Mouse (Mus musculus) megakaryocyte, embryonic 14.5 days (primary cell): ENCODE data around the gene Ly75. TPM values are rescaled to one million over a fixed set of nuclear protein-coding genes. Genes with fewer than 3 reads are reported as not detected.

Source experiments
- H3K27me3 ChIP-seq: replicated peaks from 2 replicates; pipeline ENCODE3; 2012; ENCODE audit warnings: inconsistent platforms
- H3K36me3 ChIP-seq: replicated peaks from 2 replicates; pipeline ENCODE3; 2012; ENCODE audit warnings: low read length, inconsistent platforms, mixed read lengths
- H3K4me1 ChIP-seq: 2 replicates; pipeline ENCODE4 v1.6.1; 2012; ENCODE audit warnings: inconsistent platforms
- H3K4me3 ChIP-seq: replicated peaks from 2 replicates; pipeline ENCODE3; 2012; ENCODE audit warnings: moderate library complexity, mild to moderate bottlenecking, inconsistent platforms
- H3K9me3 ChIP-seq: 2 replicates; pipeline ENCODE4 v1.6.1; 2012; ENCODE audit warnings: inconsistent platforms
- FLI1 ChIP-seq: IDR thresholded peaks from 2 replicates; pipeline ENCODE4 v1.6.1; 2012; ENCODE audit warnings: low read length, inconsistent platforms, mixed read lengths
- GATA1 ChIP-seq: IDR thresholded peaks from 3 replicates; pipeline ENCODE4 v1.6.1; 2012; ENCODE audit warnings: mixed read lengths, low read length, inconsistent platforms, borderline replicate concordance
- polyA plus RNA-seq: library from polyadenylated mRNA; stranded (reverse); fragments of >175 nt; gene quantifications from 2 replicates; pipeline ENCODE4 v1.2.3, GENCODE M21; 2012; ENCODE audit warnings: low replicate concordance; ENCODE audit not compliant: insufficient read depth

Gene Ly75
- polyA plus RNA-seq, 1 experiment, result not detected

DNA sequence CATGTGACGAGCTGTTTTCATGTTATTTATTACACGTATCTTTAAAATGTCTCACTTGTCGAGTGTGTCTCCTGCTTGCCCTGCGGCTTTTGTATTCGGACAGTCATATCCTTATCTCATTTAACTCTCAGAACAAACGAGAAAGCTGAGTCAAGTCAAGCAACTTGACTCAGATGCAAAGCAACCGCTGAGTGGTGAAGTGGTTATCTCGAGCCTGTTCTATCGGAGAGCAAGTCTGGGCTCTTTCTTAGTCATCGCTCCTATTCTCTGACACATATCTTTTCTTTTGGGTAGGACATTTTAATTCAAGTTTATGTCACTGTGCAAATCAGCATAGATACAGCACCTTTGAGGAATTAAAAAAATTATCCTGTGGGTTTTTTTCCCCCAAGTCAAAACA, 54.5 kb downstream of the Ly75 start:
- no peaks in the 10 kb centered on the region for H3K9me3 ChIP-seq
- TF ChIP-seq GATA1, result no peak
- TF ChIP-seq FLI1, result no peak
- no peaks in the 10 kb centered on the region for H3K4me1 ChIP-seq
- H3K4me3 ChIP-seq, result no peak overlapping the region
- H3K36me3 ChIP-seq, result no peaks in the 10 kb centered on the region
- H3K27me3 ChIP-seq, result no peaks in the 10 kb centered on the region

DNA sequence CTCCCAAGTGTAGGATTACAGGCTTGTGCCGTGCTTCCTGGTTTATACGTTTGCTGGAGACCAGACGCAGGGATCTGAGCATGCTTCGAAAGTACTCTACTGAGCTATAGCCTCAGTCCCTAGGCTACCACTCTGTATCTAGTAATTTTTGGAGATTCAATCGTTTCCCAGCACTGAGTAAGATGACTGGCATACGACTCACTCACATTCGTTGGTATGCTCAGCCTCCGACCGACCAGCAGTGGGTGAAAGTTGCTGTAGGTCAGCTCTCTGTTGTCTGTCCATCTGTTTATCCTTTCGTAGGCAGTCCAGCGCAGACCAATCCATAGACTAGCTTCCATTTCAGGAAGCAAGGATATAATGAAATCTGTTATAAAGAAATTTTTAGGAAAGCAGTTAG, 55.5 kb downstream of the Ly75 start:
- no peak for TF ChIP-seq GATA1
- no peak for TF ChIP-seq FLI1
- Histone ChIP-seq H3K4me1 (no peaks in the 10 kb centered on the region), H3K4me3 (no peak overlapping the region), H3K9me3 (no peaks in the 10 kb centered on the region), H3K27me3 (no peaks in the 10 kb centered on the region), H3K36me3 (no peaks in the 10 kb centered on the region)

DNA sequence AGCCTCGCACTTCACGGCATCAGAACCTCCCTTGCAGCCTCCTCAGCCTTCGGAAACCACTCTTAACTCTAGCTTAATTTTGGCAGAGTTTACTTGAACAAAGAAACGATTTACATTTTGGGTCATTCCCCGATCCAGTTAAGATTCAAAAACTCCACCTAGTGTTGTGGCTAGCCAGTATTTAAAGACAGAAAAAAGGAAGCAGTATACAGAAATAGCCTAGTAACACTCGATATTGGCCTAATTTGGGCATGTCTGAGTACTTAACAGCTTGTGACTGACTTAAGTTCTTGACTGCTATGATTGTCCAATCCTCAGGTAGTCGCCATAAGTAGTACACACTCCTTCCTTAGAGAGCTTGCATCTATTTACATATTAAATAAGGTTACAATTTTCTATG, 56.2 kb downstream of the Ly75 start:
- Histone ChIP-seq H3K27me3 (no peaks in the 10 kb centered on the region), H3K36me3 (no peaks in the 10 kb centered on the region), H3K4me1 (no peaks in the 10 kb centered on the region), H3K4me3 (no peak overlapping the region), H3K9me3 (no peaks in the 10 kb centered on the region)
- TF ChIP-seq GATA1 (no peak), FLI1 (no peak)

DNA sequence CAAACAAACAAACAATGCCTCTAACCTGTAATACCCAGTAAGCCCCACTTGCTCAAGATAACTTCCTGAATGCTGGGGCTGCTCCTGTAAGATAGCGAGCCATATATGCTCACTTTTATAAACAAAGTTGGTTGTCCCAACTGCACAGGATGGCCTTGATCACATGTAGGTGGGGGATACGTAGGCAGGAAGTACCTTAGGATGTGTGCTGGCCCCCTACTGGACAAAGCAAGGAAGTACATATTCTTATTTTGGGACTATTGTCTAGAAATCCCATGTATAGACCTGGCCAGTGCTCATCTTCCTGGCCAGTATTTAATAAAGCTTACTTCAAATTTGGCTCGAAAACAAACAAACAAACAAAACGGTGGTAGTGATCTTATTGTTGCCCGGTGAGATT, 59.7 kb downstream of the Ly75 start:
- no peak overlapping the region for H3K4me3 ChIP-seq
- no peaks in the 10 kb centered on the region for H3K36me3 ChIP-seq
- H3K4me1 ChIP-seq, result no peaks in the 10 kb centered on the region
- no peak for TF ChIP-seq FLI1
- no peak for TF ChIP-seq GATA1
- H3K9me3 ChIP-seq, result no peaks in the 10 kb centered on the region
- H3K27me3 ChIP-seq, result no peaks in the 10 kb centered on the region

DNA sequence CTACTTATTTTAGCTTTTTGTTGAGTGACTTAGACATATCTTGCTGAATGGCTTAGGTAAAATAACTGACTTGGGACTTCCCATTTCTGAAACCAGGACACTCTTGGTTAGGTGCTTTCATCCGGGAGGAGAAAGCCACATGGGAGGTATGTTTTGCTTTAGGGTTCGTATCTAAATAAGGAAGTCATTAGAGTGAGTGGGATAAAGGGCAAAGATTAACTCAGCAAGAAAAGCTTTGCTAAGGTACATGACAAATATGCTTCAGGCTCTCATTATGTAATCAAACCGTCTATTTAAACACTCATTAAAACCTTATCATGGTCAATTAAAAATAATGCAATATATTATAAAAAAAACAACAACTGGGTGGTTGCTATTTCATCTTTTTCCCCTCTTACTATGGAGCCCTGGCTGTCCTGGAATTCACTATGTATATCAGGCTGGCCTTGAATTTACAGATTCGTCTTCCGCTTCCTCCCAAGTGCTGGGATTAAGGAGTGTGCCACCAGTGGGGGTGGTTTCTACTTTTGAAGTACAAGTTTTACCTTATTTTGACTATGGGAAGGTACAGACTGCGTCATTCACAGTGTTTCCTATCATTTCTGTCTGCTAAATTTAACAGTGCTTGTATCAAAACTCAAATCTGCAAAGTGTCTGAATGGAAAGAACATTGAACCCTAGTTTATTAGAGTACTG, 60.9 kb downstream of the Ly75 start:
- no peaks in the 10 kb centered on the region for H3K9me3 ChIP-seq
- H3K36me3 ChIP-seq, result no peaks in the 10 kb centered on the region
- TF ChIP-seq FLI1, result no peak
- no peaks in the 10 kb centered on the region for H3K27me3 ChIP-seq
- no peak overlapping the region for H3K4me3 ChIP-seq
- no peaks in the 10 kb centered on the region for H3K4me1 ChIP-seq

DNA sequence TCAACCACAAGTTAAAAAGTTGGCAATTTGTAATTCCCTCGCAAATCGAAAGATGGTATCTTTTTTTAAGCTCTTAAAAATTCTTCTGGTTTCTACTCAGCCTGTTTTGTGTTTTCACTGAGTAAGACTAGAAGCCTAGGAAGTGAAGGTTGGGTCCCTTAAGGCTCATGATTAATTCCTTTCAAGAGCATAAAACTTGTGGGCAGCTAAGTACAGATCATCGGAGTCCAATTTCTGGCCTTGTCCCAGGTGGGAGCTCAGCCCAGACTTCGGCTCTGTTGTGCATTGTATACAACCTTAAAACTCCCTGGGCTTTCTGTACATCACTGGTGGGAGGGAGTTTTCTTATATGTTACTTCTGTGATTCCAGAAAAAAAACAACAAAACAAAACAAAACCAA, 79.3 kb downstream of the Ly75 start:
- Histone ChIP-seq H3K9me3 (peaks cover 4% of the 10 kb centered on the region), H3K36me3 (no peaks in the 10 kb centered on the region), H3K4me1 (no peaks in the 10 kb centered on the region), H3K27me3 (no peaks in the 10 kb centered on the region), H3K4me3 (no peak overlapping the region)
- no peak for TF ChIP-seq FLI1

DNA sequence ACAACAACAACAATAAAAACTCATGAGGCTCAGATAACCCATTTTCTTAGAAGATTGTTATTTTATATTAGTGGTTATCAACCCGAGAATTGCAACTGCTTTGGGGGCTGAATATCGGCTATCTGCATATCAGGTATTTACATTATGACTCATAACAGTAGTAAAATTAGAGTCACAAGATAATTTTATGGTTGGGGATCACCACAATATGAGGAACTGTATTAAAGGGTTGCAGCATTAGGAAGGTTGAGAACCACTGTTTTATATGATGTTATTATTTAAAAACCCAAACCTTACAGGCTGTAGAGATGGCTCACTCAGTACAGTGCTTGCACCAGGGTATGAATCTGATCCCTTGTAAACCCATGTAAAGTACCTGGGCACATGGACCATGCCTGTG, 83.8 kb downstream of the Ly75 start:
- Histone ChIP-seq H3K36me3 (no peaks in the 10 kb centered on the region), H3K4me3 (no peak overlapping the region), H3K4me1 (0 out of 2 replicates have a peak, but pooled peaks cover 3% of the 10 kb centered on the region), H3K27me3 (no peaks in the 10 kb centered on the region), H3K9me3 (peaks cover 16% of the 10 kb centered on the region)
- TF ChIP-seq FLI1, result no peak
- TF ChIP-seq GATA1, result no peak

DNA sequence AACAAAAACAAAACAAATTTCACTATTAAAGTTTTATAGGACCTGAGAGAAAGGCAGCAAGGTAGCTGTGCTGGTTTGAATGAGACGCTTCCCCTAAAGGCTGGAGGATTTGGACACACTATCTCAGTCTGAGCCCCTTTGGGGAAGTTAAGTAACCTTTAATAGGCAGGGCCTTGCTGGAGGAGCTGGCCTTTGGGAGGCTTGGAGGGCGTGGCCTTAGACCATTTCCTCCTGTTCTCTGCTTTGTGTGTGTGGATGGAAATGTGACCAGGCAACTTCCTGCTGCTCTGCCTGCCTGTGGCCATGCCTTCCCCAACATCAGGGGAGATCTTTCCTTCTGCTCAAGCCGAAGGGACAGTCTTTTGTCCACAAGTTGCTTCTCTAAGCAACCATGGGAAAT, 84.8 kb downstream of the Ly75 start:
- Histone ChIP-seq H3K36me3 (no peaks in the 10 kb centered on the region), H3K9me3 (peaks cover 18% of the 10 kb centered on the region)
- no peak for TF ChIP-seq GATA1
- no peak for TF ChIP-seq FLI1

DNA sequence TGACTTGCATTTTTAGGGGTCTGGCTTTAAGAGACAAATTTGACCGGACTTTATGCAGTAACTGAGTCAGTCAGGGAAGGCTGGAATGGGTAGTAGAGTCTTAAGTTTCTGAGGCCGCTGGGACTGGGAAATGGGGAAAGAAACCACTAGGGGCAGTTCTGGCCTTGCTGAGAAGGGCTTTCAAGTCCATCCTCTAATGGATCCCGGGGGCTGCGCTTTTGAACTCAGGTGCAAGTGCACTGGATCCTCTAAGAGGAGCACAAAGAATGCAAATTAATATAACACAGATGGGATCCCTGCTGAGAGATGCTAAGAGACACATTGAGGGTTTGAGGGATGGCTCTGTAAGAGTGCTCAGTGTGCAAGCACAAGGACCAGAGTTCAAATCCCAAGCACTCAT, 91.7 kb downstream of the Ly75 start:
- H3K9me3 ChIP-seq, result peaks cover 12% of the 10 kb centered on the region
- peaks cover 3% of the 10 kb centered on the region for H3K27me3 ChIP-seq
- TF ChIP-seq GATA1, result no peak
- TF ChIP-seq FLI1, result no peak
- H3K4me3 ChIP-seq, result no peak overlapping the region
- no peaks in the 10 kb centered on the region for H3K36me3 ChIP-seq
- H3K4me1 ChIP-seq, result peaks cover 11% of the 10 kb centered on the region

More for the DNA sequence above, 84.8 kb downstream of the Ly75 start:
- Histone ChIP-seq H3K4me1 (0 out of 2 replicates have a peak, but pooled peaks cover 3% of the 10 kb centered on the region), H3K27me3 (peaks cover 1% of the 10 kb centered on the region), H3K4me3 (no peak overlapping the region)

DNA sequence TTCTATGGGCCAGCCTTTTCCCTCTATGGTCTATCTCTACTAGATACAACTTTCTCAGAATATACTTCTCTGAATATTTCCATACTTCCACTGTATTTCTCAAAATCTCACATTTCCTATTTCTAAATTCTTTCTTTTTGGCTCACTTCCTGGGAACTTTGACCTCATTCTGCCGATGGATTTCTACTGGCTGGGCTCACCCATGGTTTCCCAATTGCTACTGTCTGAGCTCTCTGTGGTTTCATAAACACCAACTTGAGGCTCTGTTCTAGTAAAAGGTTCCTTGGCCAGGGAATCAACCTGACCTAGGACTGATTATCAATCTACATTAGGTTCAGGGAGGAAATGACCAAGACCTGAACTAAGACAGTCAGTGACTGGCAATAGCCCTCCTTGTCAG, 93.7 kb downstream of the Ly75 start:
- H3K36me3 ChIP-seq, result no peaks in the 10 kb centered on the region
- H3K27me3 ChIP-seq, result peaks cover 16% of the 10 kb centered on the region
- H3K4me3 ChIP-seq, result no peak overlapping the region
- peaks cover 18% of the 10 kb centered on the region for H3K9me3 ChIP-seq
- TF ChIP-seq FLI1, result no peak
- no peak for TF ChIP-seq GATA1
- peaks cover 11% of the 10 kb centered on the region for H3K4me1 ChIP-seq

DNA sequence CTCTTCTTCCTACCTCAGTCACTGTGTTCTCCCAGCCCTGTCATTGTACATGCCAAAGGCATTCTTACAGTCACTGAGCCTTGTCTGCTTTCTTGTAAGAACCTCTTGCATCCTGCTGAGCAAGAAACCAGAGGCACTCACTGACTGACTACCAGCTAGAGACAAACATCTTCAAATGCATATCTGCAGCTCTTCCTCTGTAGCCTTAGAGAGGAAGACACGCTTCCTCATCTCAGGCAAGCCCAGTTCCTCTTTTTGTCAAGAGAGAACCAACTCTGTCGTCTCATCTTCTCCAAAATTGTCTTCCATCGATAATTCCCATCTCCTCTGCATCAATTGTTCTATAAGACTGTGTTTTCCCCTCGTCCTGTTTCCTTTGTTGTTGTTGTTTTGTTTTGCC, 94.5 kb downstream of the Ly75 start:
- peaks cover 23% of the 10 kb centered on the region for H3K27me3 ChIP-seq
- H3K9me3 ChIP-seq, result peaks cover 20% of the 10 kb centered on the region
- TF ChIP-seq GATA1, result no peak
- TF ChIP-seq FLI1, result no peak
- H3K36me3 ChIP-seq, result no peaks in the 10 kb centered on the region
- no peak overlapping the region for H3K4me3 ChIP-seq
- H3K4me1 ChIP-seq, result peaks cover 18% of the 10 kb centered on the region
